Mouse (Mus musculus): ENCODE data around the gene Ctsa.
"Not testable (repeated sequence)": the region's sequence is repeated elsewhere in the genome, so short reads cannot be mapped to it uniquely, and the experiment has no call there.

Gene Ctsa

DNA sequence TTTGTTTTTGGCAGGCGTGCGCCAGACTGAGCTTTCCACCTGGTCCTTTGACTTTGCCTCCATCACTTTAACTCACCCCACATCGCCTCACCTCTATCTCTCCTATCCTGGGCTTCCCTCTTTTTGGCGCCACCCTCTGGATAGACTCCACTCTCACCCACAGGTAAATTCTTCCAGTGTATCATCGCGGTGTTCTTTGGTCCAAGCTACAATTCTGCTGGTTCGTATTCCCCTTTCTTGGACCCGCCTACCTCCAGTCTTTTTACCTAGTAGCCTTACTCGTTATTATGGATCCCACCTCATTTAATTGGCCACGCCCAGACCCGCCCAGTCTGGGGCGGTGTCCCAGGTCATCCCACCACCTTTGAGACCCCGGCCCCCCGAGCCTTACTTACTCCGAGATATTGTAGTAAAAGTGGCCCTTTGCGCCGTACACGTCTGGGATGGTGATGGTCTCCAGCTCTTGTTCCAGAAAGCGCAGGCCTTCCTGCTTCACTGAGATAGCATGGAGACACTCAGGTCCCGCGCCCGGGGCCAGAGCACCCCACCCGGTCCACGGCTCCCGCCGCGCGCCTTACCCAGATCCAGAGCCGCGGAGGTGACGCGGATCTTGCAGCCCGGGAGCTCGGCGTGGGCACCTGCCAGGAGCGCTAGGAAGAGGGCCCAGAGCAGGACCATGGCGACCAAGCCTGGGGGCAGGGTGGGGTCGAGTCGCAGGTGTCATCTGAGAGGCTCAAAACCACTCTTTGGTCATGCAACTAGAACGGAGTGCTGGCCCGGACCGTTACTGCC, 23.8 kb downstream of the Ctsa start:
- DNase-seq: no peak

GRCm38 (mm10) chr2:164857101-164857821, 24.6 kb downstream of the Ctsa start, which contains the start of gene Pltp:
Gene Pltp, minus strand, starts transcription at chr2:164857711.
- DNase-seq: no peak

DNA sequence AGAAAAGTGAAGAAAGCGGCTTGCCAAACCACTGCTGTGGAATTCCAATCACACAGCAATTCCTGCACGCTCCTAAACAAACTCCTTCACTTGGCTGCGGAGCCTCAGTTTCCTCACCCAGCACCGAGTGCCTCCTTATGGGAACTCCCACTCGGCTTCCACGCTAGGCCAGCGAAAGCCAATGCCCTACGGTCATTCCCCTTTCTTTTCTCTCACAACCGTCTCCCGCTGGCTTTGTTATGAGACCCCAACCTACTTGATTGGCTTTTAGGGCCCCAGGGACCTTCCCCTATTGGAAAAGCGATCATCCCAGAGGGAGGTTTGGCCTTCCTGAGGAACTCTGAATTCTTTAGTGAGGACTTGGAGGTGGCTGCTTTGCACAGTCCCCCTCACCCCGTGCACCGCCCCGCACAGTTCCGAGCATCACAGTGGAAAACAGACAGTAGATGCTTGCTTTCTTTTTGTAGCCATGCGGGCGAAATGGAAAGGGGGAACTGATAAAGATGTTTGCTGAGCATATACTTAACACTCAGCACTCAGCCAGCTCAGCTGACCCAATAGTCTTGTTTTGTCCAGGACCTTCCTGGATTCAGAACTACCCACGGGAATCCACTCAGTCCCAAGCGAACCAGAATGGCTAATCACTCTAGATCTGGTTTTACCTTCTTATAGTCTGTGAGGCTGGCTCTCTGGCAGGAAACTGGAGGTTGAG, 25.3 kb downstream of the Ctsa start:
- no peak for DNase-seq

DNA sequence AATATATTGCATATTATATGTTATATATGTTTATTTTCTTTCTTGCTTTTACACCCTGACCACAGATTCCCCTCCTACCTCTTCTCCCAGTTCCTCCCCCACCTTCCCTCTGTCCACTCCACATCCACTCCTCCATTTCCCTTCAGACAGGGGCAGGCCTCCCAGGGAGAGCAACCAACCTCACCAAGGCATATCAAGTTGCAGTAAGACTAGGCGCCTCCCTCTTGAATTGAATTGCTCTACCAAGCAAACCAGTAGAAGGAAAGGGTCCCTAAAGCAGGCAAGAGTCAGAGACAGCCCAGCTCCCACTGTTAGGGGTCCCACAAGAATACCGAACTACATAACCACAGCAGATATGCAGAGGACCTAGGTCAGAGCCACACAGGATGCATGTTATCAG, 26.5 kb downstream of the Ctsa start:
- DNase-seq: no peak

DNA sequence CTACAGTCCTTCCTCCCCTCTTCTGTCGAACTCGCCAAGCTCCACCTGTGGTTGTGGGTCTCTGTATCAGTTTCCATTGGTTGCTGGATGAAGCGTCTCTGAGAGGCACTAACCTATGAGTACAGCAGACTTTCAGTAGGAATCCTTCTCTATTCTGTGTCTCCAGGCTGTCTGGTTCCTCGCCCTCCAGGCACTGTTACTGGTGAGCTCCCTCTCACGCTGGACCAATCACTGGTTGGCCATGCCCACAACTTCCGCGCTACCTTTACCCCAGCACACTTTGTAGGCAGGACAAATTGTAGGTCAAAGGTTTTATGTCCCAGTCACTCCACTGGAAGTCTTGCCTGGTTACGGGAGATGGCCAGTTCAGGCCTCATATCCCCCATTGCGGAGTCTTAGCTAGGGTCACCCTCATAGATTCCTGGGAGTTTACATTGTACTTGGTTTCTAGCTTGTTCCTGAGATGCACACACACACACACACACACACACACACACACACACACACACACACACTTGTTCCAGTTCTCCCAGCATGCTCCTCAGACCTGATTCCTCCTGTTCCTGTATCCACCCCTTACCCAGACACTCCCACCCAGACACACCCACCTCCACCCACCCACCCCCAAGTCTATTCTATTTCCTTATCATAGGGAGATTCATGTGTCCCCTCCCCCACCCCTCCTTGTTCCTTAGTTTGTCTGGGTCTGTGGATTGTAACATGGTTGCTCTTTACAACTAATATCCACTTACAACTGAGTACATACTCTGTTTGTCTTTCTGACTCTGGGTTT, 27.2 kb downstream of the Ctsa start:
- no peak for DNase-seq

- no peak for DNase-seq
Observed at GRCm38 (mm10) chr2:164861094-164861493, 28.4 kb downstream of the Ctsa start.

DNA sequence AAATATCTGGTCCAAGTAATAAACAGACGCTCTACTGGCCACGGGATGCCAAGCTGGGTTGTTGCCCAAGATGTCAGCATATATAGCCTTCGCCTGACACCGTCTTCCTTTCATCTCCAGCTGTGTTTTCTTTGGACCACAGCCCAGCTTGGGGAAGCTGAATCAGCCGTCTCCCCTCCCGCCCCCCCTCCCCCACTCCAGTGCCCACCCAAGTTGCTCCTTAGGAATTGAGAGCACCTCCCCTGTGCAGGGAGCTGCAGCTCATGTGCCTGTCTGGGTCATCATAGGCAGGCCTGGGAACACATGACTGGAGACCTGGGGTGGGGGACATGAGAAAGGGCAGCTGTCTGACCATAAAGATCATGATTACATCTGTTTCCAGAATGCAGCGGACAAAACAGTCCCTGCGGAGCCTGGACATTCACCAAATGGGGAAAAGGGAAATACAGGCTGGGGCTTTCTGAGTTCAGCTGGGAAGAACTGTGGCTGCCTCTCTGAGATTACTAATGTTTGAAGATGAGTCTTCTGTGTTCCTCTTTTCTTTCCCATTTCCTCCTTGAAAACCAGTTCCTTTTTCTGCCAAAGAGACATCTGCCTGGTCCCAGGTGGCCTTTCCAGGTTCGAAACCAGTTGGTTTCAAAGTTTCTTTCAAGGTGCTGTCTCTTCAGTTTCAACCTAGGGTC, 29.6 kb downstream of the Ctsa start:
- DNase-seq: no peak

DNA sequence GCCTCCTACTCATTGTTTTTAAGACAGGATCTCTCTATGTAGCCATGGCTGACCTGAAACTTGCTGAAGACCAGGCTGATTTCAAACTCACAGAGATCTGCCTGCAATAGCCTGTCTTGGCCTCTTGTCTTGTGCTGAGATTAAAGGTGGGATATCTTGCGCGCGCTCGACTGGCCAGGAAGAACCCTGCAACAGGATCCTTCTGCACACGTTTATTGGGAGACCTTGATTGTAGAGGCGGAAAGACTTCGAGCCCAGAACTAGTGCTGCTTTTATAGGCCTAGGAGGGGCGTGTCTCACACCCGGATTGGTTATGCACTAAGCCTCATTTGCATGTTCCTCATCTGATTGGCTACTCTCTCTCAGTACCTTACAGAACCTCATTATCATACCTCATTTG, 30.7 kb downstream of the Ctsa start:
- DNase-seq: not testable (repeated sequence)

DNA sequence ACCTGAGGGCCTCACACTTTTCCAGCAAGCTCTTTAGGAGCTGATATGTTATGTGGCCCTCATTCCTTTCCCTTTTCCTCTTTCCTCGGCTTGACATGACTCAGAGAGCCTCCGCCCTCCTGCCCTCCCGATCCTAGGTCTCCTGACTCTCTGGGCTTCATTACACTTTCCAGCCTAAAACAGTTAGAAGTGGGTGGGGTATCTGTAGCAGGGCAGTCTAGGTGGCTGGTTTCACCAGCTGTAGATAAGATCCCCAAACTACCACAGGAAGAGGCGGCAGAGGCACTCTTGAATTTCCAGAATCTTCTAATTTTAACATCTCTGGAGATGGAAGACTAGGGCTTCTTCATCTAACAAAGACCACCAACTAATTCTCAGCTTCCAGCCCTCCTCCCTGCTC, 31.9 kb downstream of the Ctsa start:
- no peak for DNase-seq

- no peak for DNase-seq
Observed at GRCm38 (mm10) chr2:164866741-164867551, 34.3 kb downstream of the Ctsa start.

DNA sequence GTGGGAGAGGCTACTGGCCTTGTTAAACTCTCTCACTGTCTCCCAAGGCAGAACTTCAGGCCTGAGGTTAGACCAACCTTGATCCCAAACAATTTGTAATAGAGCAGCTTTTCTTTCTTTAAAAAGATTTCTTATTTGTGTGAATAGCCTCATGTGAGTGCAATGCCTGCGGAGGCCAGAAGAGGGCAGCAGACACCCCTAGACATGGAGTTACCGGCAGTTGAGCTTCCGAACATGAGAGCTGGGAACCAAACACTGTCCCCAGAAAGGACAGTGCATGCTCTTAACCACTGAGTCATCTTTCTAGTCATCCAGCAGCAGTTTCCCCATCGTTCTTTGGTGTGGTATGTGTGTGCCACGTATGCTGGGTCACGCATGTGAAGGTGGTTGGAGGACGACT, 34.9 kb downstream of the Ctsa start:
- DNase-seq: no peak

DNA sequence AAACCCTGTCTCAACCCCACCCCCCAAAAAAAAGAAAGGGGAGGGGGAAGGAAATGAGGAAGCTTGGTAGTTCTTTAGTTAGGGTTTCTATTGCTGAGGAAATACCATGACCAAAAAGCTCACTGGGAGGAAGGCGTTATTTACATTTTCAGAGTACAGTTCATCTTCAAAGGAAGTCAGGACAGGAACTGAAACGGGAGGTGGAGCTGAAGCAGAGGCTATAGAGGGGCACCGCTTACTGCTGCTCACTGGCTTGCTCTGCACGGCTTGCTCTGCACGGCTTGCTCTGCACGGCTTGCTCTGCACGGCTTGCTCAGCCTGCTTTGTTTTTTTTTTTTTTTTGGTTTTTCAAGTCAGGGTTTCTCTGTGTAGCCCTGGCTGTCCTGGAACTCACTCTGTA, 35.8 kb downstream of the Ctsa start:
- no peak for DNase-seq

GRCm38 (mm10) chr2:164871602-164872303, 39.1 kb downstream of the Ctsa start:
- DNase-seq: no peak

DNA sequence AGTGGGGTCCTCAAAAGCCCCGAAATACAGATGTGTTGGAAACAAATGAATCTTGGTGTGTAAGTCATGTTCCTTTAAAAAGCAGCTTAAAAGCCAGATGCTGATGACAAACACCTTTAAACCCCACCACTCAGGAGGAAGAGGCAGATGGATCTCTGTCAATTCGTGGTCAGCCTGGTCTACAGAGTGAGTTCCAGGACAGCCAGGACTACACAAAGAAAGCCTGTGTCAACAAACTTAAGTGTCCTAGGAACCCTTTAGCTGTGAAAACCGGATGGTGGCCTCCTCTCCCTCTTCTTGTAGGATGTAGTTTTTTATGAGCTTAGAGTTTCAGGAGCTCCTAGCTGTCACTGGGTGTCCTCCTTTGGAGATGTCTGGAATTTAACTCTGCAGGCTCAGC, 40.9 kb downstream of the Ctsa start:
- no peak for DNase-seq

- DNase-seq: no peak
Observed at GRCm38 (mm10) chr2:164874239-164874769, 41.6 kb downstream of the Ctsa start.

- DNase-seq: not testable (repeated sequence)
Observed at GRCm38 (mm10) chr2:164875648-164876047, 43.0 kb downstream of the Ctsa start.

DNA sequence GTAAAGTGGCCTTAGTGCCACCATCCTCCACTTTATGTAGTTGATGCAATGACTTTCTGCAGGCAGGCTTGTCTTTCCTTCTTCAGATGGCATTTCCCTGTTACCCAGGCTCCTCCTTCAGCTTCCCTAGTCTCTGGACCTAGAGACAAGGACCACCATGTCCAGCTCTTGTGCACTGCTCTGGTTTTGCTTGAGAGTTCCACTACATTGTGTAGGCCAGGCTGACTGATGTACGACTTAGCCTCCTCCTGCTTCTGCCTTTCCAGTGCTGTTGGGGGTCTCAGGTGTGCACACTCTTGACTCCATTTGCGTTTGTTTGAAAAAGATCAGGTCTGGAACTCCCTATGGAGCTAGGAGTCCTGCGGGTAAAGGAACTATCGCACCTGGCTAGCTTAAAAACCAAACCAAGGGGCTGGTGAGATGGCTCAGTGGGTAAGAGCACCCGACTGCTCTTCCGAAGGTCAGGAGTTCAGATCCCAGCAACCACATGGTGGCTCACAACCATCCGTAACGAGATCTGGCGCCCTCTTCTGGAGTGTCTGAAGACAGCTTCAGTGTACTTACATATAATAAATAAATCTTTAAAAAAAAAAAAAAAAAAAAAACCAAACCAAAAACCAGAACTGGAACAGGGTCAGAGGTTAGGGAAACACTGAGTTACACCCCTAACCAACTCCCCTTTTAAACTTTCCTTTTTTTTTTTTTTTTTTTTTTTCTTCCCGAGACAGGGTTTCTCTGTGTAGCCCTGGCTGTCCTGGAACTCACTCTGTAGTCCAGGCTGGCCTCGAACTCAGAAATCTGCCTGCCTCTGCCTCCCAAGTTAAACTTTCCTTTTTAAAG, 44.9 kb downstream of the Ctsa start:
- not testable (repeated sequence) for DNase-seq

GRCm38 (mm10) chr2:164878509-164879227, 46.0 kb downstream of the Ctsa start:
- DNase-seq: peak; percentile 68

DNA sequence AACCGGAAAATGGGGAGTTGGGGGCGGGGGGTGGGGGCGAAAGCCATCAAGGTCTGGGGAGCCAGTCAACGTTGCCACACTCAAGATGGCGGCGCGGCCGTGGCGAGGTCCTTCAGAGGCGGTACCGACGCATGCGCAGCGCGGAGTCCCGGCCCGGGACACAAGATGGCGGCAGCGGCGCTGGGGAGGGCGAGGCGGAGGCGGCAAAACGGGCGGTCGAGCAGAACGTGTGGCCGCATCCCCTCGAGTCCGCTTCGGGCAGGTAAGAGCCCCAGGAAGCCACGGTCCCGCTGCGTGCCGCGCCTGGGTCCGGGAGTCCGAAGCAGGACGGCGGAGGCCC, 46.5 kb downstream of the Ctsa start, which contains the start of gene Pcif1:
TSS of gene Pcif1 (plus strand) at position 77 of the 340 bp plus-strand sequence.
- peak; percentile 94 for DNase-seq

Measured in cerebellum, adult 11 months (tissue).